Mouse (Mus musculus) CH12.LX (cell line): ENCODE data around the gene Bid. TPM values are rescaled to one million over a fixed set of nuclear protein-coding genes. Genes with fewer than 3 reads are reported as not detected.

Experiments
- DNase-seq: peaks from one replicate; pipeline ENCODE4 v3.0.0-alpha.2; 2013; ENCODE audit errors: extremely low read depth
- H3K27ac ChIP-seq: 2 replicates; pipeline ENCODE4 v1.5.1; 2012; ENCODE audit warnings: low read depth, mild to moderate bottlenecking, control low read depth, moderate library complexity; ENCODE audit not compliant: insufficient read depth
- H3K27me3 ChIP-seq: replicated peaks from 2 replicates; pipeline ENCODE3; 2012; ENCODE audit warnings: inconsistent platforms
- H3K36me3 ChIP-seq, 2 experiments: replicated peaks in 1 of 2; 2 replicates each; pipeline versions ENCODE3 to v1.6.1; 2012; ENCODE audit warnings: inconsistent platforms in 1 of 2, low read length in 1 of 2, mild to moderate bottlenecking in 1 of 2, mixed read lengths in 1 of 2, moderate library complexity in 1 of 2; ENCODE audit not compliant: control insufficient read depth in 1 of 2, insufficient read depth in 1 of 2
- H3K4me1 ChIP-seq, 2 experiments: 2 replicates each; pipeline ENCODE4 v1.6.1; 2012; ENCODE audit warnings: inconsistent platforms in 1 of 2, moderate library complexity in 1 of 2; ENCODE audit not compliant: insufficient read depth in 2 of 2, control insufficient read depth in 1 of 2
- H3K4me2 ChIP-seq: 2 replicates; pipeline ENCODE4 v1.6.1; 2012; ENCODE audit warnings: low read depth, mild to moderate bottlenecking, control low read depth; ENCODE audit not compliant: poor library complexity, insufficient read depth, severe bottlenecking
- H3K4me3 ChIP-seq, 3 experiments: fragments of 150-350 bp in 1 of 3; sonication (generic) in 1 of 3; replicated peaks in 1 of 3; 2 replicates each; pipeline versions ENCODE3 to v1.5.1; 2011 to 2012; ENCODE audit warnings: low read depth in 2 of 3, low read length in 2 of 3, mild to moderate bottlenecking in 2 of 3, moderate library complexity in 2 of 3, control low read depth in 1 of 3, improper control_type of control experiment in 1 of 3, inconsistent platforms in 1 of 3, mixed read lengths in 1 of 3; ENCODE audit not compliant: poor library complexity in 1 of 3
- H3K79me2 ChIP-seq: replicated peaks from 2 replicates; pipeline ENCODE4 v1.6.1; 2012; ENCODE audit warnings: mild to moderate bottlenecking, moderate library complexity; ENCODE audit not compliant: control insufficient read depth, poor library complexity, insufficient read depth, severe bottlenecking; ENCODE audit errors: extremely low read depth
- H3K9ac ChIP-seq: 2 replicates; pipeline ENCODE4 v1.6.1; 2012; ENCODE audit warnings: low read depth, mild to moderate bottlenecking, control low read depth, moderate library complexity; ENCODE audit not compliant: insufficient read depth
- H3K9me3 ChIP-seq: replicated peaks from 2 replicates; pipeline ENCODE3; 2012; ENCODE audit warnings: low read length, inconsistent platforms, mixed read lengths
- GABPA ChIP-seq: IDR thresholded peaks from 2 replicates; pipeline ENCODE4 v1.6.1; 2012; ENCODE audit warnings: low read depth, low read length, improper control_type of control experiment, inconsistent platforms; ENCODE audit not compliant: insufficient replicate concordance
- HCFC1 ChIP-seq: IDR thresholded peaks from 2 replicates; pipeline ENCODE4 v1.6.1; 2012; ENCODE audit warnings: low read depth, mild to moderate bottlenecking, inconsistent platforms, low read length, improper control_type of control experiment
- IRF4 ChIP-seq: IDR thresholded peaks from 2 replicates; pipeline ENCODE4 v1.6.1; 2014; ENCODE audit warnings: low read depth, mild to moderate bottlenecking, inconsistent platforms, low read length, improper control_type of control experiment
- JUN ChIP-seq: IDR thresholded peaks from 2 replicates; pipeline ENCODE4 v1.6.1; 2011; ENCODE audit warnings: low read depth, mild to moderate bottlenecking, low read length, improper control_type of control experiment, moderate library complexity; ENCODE audit not compliant: insufficient read depth
- JUND ChIP-seq: conservative IDR thresholded peaks from 2 replicates; pipeline ENCODE4 v1.6.1; 2011; ENCODE audit warnings: low read depth, low read length, improper control_type of control experiment
- KAT2A ChIP-seq: IDR thresholded peaks from 2 replicates; pipeline ENCODE4 v1.6.1; 2012; ENCODE audit warnings: low read length, improper control_type of control experiment, inconsistent platforms; ENCODE audit not compliant: insufficient replicate concordance
- MAFK ChIP-seq: IDR thresholded peaks from 2 replicates; pipeline ENCODE4 v1.6.1; 2011; ENCODE audit warnings: low read length, improper control_type of control experiment; ENCODE audit not compliant: insufficient replicate concordance
- MAX ChIP-seq: IDR thresholded peaks from 2 replicates; pipeline ENCODE4 v1.6.1; 2011; ENCODE audit warnings: low read length, improper control_type of control experiment
- MEF2A ChIP-seq: IDR thresholded peaks from 2 replicates; pipeline ENCODE4 v1.6.1; 2014; ENCODE audit warnings: low read depth, mild to moderate bottlenecking, inconsistent platforms, low read length, improper control_type of control experiment, borderline replicate concordance
- MYC ChIP-seq: IDR thresholded peaks from 2 replicates; pipeline ENCODE4 v1.6.1; 2011; ENCODE audit warnings: low read depth, mild to moderate bottlenecking, improper control_type of control experiment, low read length
- NRF1 ChIP-seq: IDR thresholded peaks from 2 replicates; pipeline ENCODE4 v1.6.1; 2014; ENCODE audit warnings: low read depth, mild to moderate bottlenecking, inconsistent platforms, low read length, improper control_type of control experiment, moderate library complexity
- RAD21 ChIP-seq: IDR thresholded peaks from 2 replicates; pipeline ENCODE4 v1.6.1; 2011; ENCODE audit warnings: low read depth, mild to moderate bottlenecking, low read length, improper control_type of control experiment, moderate library complexity
- SIN3A ChIP-seq: IDR thresholded peaks from 2 replicates; pipeline ENCODE4 v1.6.1; 2012; ENCODE audit warnings: low read length, improper control_type of control experiment, inconsistent platforms
- SMC3 ChIP-seq: IDR thresholded peaks from 2 replicates; pipeline ENCODE4 v1.6.1; 2011; ENCODE audit warnings: low read depth, low read length, improper control_type of control experiment
- TCF12 ChIP-seq: IDR thresholded peaks from 2 replicates; pipeline ENCODE4 v1.6.1; 2014; ENCODE audit warnings: low read depth, mild to moderate bottlenecking, inconsistent platforms, low read length, improper control_type of control experiment
- ZKSCAN1 ChIP-seq: IDR thresholded peaks from 2 replicates; pipeline ENCODE4 v1.6.1; 2012; ENCODE audit warnings: low read depth, inconsistent platforms, low read length, improper control_type of control experiment, borderline replicate concordance
- dilution Hi-C: fragments of 300-500 bp; cut with MboI; formaldehyde crosslinking; loops from 2 replicates; pipeline ENCODE4 v1.14.3; 2020; ENCODE audit warnings: low sequenced_read_pairs; ENCODE audit not compliant: extremely low pct_unique_long_range_greater_than_20kb, extremely low pct_ligation_motif_present
- in situ Hi-C: fragments of 300-500 bp; cut with MboI; formaldehyde crosslinking; loops from 3 replicates; pipeline ENCODE4 v1.14.3; 2019; ENCODE audit warnings: low sequenced_read_pairs, low pct_ligation_motif_present, low pct_unique_long_range_greater_than_20kb, mixed read lengths
- polyA plus RNA-seq: library from polyadenylated mRNA; unstranded; fragments of >175 nt; gene quantifications from 2 replicates; pipeline ENCODE4 v1.2.1, GENCODE M21; 2012; ENCODE audit warnings: low read depth; ENCODE audit not compliant: insufficient read length
- total RNA-seq, 2 experiments: library from RNA; depleted of rRNA; stranded (reverse); fragments of 300-350 nt in 1 of 2; fragments of >200 nt in 1 of 2; gene quantifications; 2 replicates each; pipeline ENCODE4 v1.2.3; 2012 to 2014

Gene Bid
- total and polyA plus RNA-seq, 3 experiments, result 102 to 148 (median 144) TPM

DNA sequence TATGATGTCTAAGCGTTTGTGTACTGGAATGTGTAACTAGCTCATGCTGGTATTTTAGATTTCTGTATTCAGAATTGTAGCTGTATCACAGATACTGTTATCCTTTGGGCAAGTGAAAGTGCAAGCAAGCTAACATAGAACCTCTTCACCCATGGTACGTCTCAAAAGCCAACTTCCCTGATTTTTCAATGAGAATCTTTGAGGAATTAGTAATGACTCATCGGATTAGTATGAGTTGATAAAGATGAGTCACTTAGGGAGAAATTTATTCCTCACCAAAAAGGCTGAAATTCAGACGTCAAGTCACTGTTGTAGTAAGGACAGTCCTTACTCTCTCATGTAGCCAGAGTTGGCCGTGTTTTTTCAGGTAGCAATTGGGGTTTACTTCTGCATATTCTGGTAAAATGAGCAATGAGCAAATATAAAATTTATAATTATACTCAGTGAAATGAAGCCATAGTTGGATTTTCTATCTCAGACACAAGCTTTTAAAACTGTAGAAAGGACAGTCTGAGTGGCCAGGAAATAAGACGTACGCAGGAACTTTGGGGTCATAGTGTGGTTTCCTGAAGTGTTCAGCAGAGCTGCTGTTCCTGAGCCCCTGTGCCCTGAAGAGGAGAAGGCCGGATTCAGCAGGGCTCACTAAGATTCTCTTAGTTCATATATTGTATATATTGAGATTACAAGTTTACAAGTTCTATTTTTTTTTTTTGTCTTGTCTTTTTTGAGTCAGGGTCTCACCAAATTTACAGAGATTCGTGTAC lies 50.4 kb downstream of the Bid start:
- Histone ChIP-seq H3K9me3 (no peaks in the 10 kb centered on the region), H3K27ac (no peak overlapping the region), H3K27me3 (no peaks in the 10 kb centered on the region), H3K9ac (no peak overlapping the region), H3K4me2 (no peak overlapping the region), H3K4me3 (no peak overlapping the region), H3K4me1 (no peaks in the 10 kb centered on the region), H3K79me2 (0 out of 2 replicates have a peak, but pooled peaks cover 6% of the 10 kb centered on the region), H3K36me3 (peaks cover 11 to 60% of the 10 kb centered on the region in 2 experiments)
- no peak for DNase-seq
- in situ Hi-C loops (no loop called here), dilution Hi-C loops (no loop called here)
- TF ChIP-seq KAT2A (no peak), JUND (no peak), SMC3 (no peak), IRF4 (no peak), MAX (no peak), TCF12 (no peak), MAFK (no peak)

DNA sequence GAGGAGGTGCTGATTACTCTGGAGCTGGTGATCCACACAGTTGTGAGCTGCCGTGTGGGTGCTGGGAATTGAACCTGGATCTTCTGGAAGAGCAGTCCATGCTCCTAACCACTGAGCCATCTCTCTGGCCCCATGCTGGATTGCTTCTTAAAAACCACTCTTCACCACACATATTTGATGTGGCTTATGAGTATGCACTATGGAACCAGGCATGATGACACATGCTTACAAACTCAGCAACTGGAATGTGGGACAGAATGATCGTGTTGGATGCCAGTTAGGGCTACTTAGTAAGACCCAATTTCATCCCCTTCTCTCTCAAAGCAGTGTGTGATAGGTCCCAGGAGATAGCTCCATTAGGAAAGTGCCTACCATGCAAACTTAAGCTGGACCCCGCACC lies 56.6 kb downstream of the Bid start:
- peaks cover 3 to 82% of the 10 kb centered on the region in 2 experiments for H3K36me3 ChIP-seq
- in situ Hi-C loops, result no loop called here
- H3K9ac ChIP-seq, result no peak overlapping the region
- peaks cover 0 to 9% of the 10 kb centered on the region in 2 experiments; a peak in 1 of 4 replicates for H3K4me1 ChIP-seq
- no peak overlapping the region for H3K27ac ChIP-seq
- H3K27me3 ChIP-seq, result no peaks in the 10 kb centered on the region
- H3K4me3 ChIP-seq, result no peak overlapping the region
- no peak overlapping the region for H3K4me2 ChIP-seq
- dilution Hi-C loops, result no loop called here
- H3K9me3 ChIP-seq, result no peaks in the 10 kb centered on the region
- TF ChIP-seq RAD21 (no peak), ZKSCAN1 (no peak), NRF1 (no peak), GABPA (no peak), SIN3A (no peak), JUN (no peak), JUND (no peak), HCFC1 (no peak), MYC (no peak), IRF4 (no peak), MEF2A (no peak)
- no peak for DNase-seq
- peaks cover 6% of the 10 kb centered on the region; the same call in 1 of the 2 replicates for H3K79me2 ChIP-seq
